Mouse (Mus musculus) telencephalon, adult 2 months (tissue): ENCODE data around the gene Nr5a2.
A peak's percentile ranks its signal among the peaks of the same experiment; 100 is the strongest.

Source experiments
- DNase-seq: peaks from one replicate; pipeline ENCODE4 v3.0.0-alpha.2; 2011; ENCODE audit warnings: low read depth, low spot score

Nr5a2 gene

DNA sequence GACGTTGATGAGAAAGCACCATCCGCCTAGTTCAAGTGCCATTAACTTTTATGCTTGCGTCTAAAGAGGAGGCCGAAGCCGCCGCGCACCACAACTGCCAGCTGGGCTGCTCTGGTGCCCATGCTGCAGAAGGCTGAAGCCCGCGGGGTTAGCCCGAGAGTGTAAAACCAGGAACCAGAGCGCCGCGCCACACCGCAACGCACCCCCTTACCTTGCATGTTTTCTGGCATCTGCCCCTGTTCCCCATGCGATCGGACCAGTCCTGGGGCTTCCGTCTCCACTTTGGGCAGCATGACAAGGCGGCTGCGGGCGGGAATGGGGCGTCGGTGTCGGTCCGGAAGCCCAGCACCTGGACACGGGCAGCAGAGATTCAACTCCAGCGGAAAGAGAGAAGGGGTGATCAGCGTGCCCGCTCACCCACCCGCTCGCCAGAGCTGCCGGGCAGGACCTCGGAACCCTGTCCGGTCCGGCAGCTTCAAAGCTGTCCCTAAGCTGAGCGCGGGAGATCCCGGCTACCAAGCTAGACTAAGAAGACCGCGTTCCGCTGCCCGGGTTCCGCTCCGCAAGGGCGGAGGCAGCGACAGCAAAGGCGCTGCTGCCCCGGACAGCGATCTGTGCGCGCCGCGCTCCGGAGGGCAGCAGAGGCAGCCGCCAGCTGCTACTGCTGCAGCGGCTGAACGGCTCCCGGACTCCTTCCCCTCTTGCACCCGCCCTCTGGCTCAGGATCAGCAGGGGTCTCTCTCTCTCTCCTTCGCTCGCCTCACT lies 11.6 kb downstream of the Nr5a2 start:
- DNase-seq = no peak

DNA sequence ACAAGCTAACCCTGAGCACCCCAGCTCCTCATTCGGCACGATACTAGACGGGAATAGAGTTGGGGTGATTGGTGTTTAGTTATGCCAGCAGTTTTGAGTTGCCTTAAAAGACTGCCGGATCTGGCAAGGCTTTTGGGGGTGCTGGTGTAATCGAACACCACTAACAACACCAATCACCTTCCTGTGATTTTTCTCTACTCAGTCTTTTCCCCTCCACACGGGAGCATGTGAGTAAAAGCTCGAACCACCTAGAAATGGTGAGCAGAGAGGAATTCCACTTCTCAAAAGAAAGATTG lies 12.2 kb downstream of the Nr5a2 start:
- no peak for DNase-seq

GRCm38 (mm10) chr1:136947394-136948126 lies 12.7 kb downstream of the Nr5a2 start:
- no peak for DNase-seq

DNA sequence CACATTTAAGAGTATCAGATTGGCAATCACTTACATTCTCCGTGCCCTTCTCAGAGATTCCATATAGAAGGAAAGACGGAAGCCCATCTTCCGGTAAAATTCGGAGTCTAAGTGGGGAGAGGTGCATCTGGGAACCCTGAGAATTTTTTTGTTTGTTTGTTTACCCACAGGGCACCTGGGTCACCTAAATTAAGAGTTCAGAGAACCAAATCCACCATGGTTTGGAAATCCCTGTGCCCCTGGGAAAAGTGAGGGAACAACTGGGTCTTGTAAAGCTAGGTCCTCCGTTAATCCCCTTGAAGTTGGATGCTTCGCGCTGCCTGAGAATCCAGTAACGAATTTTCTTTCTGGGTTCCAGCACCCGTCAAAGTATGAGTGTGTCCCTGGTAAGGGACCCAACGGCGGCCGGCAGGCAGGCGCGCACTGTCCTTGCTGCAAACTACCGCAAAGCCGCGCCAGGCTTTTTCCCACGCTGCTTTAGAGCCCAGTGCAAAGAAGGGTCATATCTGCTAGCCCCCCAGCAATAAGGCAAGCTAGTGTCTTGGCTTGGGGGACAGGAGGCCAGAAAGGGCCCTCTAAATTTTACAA lies 13.3 kb downstream of the Nr5a2 start:
- no peak for DNase-seq

GRCm38 (mm10) chr1:136946404-136946803 lies 13.8 kb downstream of the Nr5a2 start:
- DNase-seq = no peak

GRCm38 (mm10) chr1:136945876-136946275 lies 14.4 kb downstream of the Nr5a2 start:
- no peak for DNase-seq

GRCm38 (mm10) chr1:136945426-136945825 lies 14.8 kb downstream of the Nr5a2 start:
- no peak for DNase-seq

DNA sequence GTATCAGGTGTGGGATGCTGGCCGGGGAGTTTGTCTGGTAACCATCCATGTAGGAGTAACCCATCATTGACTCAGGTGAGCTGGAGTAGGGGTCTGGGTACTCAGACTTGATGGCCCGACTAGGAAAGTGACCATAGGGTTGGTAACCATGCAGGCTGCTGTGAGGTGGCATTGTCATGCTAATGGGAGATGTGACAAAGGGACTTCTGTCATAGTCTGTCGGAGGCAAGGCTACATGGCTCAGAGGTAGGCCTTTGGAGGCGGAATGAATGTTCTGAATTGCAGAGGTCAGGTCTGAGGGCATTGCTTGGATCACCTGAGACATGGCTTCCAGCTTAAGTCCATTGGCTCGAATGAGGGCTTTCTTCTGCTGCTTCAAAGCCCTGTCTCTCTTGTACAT lies 19.6 kb downstream of the Nr5a2 start:
- DNase-seq = no peak

DNA sequence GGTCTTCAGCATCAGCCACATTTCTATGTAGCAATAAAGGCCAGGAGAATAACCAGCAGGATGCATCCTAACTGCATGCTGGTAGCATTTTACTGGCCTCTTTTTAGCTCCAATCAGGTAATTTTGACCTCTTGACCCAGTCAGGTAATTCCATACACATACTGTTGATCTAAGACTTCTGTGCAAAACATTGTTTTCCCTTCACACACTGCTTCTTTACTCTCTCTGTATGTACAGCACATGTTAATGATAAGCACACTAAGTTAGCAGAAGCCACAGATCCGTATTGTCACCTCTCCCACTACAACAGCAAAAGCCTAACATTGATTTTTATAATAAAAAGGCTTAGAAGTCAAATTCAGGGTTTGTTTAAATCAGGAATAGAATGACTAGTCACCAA lies 21.0 kb downstream of the Nr5a2 start:
- DNase-seq = no peak

DNA sequence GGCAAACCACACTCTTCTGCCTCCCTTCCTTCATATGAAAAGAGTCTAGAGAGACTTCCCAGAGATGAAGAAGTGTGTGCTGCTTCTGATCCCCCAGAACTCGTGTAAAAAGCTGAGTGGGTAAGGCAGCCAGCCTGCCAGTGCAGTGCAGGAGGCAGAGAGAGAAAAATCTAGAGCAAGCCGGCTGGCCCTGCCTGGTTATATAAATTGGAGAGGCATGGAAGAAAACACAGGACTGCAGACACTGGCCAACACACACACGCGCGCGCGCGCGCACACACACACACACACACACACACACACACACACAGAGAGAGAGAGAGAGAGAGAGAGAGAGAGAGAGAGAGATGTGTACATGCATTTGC lies 24.3 kb downstream of the Nr5a2 start:
- no peak for DNase-seq

DNA sequence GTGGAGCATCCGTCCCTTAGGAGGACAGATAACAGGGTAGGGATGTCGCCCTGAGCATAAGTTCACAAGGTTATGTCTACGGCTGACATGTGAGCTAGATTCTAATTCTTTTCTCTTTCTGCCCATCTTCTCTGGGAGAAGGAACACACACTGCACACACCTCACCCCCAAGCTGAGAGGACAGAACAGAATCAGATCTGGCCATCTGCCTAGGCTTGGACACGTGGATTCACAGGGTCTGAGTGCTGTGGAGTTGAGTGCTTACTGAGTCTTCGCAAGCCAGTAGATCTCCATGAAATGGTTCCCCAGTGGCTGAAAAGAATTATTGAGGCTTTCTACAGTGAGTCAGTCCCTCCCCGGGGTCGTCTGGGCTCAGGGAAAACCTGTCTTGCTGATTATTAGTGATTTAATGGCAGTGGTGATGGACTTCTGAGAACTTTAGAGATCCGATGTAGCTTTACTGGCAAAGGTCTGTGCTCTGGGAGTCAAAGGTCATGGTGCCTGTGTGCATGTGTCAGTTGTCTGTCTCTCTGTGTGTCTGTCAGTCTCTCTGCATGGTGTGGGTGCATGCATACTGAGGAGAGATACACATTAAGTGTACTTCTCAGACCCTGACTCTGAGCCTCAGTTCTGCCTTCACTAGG lies 24.8 kb downstream of the Nr5a2 start:
- no peak for DNase-seq

DNA sequence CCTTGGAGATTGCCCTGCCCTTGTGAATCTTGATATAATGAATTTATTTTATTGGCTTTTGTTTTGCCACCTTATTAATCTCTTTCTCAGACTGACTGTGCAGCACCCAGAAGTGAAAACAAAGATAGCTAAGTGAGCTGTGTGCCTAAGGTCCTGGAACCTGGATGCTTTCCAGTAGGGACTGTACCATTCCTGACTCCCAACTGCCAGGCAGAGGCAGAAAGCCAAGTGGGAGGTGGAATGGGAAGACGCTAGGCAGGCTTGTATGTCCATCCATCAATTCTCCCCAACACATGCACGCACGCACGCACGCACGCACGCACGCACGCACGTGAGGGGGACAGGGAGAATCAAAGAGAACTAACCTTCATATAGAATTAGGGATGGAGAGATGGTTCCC lies 26.2 kb downstream of the Nr5a2 start:
- no peak for DNase-seq

DNA sequence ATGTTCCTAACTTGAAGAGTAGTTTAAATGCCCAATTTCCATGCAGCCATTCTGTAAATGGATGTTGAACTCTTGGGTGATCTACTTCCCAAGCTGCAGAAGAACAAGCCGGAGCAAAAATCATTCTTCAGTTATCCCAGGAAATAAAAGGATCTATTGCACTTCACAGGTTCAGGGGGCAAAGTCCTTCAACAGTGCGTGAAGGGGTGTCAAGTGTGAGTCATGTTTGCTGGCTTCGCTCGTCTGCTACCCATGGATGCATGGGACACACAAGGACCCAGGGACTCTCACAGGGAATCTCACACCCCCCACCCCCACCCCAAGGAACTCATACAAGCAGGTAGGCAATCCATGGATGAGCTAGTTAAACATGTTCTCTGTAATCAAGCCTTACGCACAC lies 29.2 kb downstream of the Nr5a2 start:
- DNase-seq = no peak

DNA sequence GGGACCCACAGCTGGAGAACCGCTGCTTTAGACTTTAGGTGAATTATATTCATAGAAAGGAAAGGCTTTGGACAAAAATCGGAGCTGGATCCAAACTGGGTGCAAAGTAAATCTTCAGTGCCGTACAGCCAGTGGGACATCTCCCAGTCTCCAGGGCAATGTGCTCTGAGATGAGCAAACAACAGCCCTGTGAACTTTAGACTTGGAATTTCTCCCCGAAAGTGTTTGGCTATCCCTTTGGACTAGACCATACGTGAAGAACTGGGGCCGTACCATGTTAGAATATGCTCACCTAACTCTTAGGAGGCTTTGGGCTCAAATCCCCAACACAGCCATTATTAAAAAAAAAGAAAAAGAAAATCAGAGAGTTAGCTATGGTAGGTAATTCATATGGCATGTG lies 30.5 kb downstream of the Nr5a2 start:
- no peak for DNase-seq

DNA sequence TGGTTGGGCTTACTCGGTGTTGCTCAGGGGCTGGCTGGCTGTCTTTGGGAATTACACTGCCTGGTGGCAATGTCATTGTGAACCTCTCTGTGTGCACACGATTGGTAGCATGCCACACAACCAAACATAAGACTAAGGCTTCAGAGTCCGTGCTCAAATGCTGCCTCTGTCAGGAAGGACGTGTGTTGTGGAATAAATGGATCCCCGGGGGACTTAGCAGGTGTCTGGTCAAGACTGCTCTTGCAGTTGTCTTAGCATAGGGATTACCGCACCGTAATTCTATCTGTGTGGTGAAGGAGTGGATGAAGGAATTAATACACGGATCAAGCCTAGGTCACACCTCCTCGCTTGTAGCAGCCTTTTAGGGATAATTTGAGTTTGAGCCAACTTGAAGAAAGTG lies 32.8 kb downstream of the Nr5a2 start:
- no peak for DNase-seq

DNA sequence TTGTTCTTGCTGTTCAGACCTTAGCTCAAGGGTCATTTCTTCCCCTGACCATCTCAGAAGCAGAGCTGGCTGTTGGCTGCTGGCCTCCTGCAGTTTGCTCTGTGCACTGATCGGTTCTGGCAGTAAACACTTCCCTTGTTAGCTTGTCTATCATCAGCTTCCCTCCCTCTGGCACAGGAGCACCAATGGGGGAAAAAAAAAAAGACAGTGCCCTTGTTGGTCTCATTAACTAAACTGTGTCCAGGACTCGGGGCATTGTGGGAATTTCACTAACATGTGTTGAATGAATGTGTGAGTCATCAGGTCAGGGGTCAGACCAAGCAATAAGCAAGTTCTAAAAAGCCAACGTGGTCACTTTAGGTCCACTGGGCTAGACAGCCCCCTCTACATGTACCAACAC lies 34.2 kb downstream of the Nr5a2 start:
- DNase-seq = no peak

- no peak for DNase-seq
These were observed 40.2 kb downstream of the Nr5a2 start for GRCm38 (mm10) chr1:136920089-136920488.

DNA sequence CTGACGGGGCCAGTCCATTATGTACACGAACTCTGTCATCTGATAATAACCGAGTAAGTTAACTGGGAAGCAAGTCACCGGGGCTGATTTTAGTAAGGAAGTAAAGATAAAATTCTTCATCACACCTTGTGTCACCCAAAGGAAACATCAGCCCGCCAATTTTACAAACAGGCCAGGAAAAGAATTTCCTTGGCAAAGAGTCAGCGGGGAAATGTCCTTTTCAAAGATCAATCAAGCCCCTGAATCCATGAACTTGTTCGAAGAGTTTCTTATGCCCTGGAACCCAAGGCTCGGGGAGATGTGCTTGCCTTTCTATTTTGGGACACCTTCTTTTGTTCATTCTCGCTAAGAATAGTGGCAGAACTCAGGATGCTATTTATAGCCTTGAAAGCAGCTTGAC lies 41.5 kb downstream of the Nr5a2 start:
- DNase-seq = no peak

- DNase-seq = peak; percentile 47
These were observed 44.8 kb downstream of the Nr5a2 start for GRCm38 (mm10) chr1:136915438-136915837.

DNA sequence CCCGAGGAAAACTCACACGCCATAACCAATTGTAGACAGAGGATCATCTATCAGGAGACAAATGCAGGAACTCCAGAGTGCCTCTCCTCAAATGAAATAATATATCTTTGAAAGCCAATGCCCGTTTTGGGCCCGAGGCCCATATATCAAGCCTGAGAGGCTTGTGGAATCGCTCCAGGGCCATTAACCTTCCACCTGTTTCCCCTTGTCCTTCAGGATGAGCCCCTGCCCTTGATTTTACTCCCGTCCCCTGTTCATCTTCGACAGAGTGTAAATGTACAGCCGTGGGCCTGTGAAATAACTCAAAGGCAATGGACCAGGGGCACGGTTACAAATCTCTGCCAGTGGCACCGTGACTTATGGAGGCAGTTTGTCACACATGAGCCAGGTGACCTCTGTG lies 48.3 kb downstream of the Nr5a2 start:
- no peak for DNase-seq

DNA sequence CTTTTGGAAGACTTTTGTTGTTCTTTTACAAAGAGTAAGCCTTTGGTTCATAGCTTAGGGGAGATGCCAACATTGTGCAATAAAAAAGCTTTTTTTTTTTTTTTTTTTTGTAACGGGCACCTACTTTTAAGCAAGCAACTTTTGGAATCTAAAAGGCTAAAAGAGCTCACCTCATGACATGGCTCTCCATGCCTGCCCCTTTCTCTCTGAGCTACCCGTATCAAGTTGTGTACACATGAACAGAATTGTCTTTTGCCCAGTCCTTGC lies 48.7 kb downstream of the Nr5a2 start:
- DNase-seq = no peak

- no peak for DNase-seq
These were observed 49.3 kb downstream of the Nr5a2 start for GRCm38 (mm10) chr1:136910741-136911593.
